Mouse (Mus musculus): ENCODE data around the gene Ucma. TPM values are rescaled to one million over a fixed set of nuclear protein-coding genes. Genes with fewer than 3 reads are reported as not detected.

Gene Ucma
- total RNA-seq, 2 experiments from 2014 or later, result not detected

- intact Hi-C loops (cut with DNase I), result no loop called here
- no peak for DNase-seq
These were observed 59.3 kb downstream of the Ucma start for GRCm38 (mm10) chr2:5035241-5035640.

Other genes with a start within 250 kb of the Ucma start
- gene Sephs1, start 94.6 kb upstream of the Ucma start, total RNA-seq (2021), result 10 to 100 TPM; 18.8 to 19.3 TPM
- 100 to 1,000 TPM; 532 to 534 TPM for gene Phyh, start 57.1 kb upstream of the Ucma start, total RNA-seq (2021)
- gene Mcm10, start 36.7 kb downstream of the Ucma start, total RNA-seq (2021), result 1 to 10 TPM in 1 of 2 experiments, under 1 TPM in 1; 0.88 to 1.8 TPM
- 10 to 100 TPM; 41.8 to 44.0 TPM for gene Optn, start 87.9 kb downstream of the Ucma start, total RNA-seq (2021)
- 1 to 10 TPM; 5.2 to 6.0 TPM for gene Ccdc3, start 161.7 kb downstream of the Ucma start, total RNA-seq (2021)

Data from heart, postnatal 14 days (tissue).